34 mouse cellular contexts compared by ENCODE assay signal in the genomic region with DNA sequence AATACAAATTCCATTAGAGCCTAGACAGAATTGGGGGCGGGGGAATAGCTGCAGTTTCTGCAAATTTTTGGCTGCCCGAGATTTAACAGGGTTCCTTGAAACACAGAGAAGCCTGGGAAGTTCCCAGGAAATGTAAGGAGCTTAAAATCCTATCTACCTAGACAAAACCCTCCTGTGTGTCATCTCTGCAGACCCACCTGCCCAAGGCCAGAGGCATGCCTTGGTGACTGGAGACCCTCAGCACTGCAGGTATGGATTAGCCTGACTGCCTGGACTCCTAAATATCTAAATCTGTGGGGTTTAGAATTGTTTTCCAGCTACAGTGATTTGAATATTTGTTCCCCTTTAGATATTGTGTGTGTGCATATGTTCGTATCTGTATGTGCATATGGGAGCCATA. TPM values are rescaled to one million over a fixed set of nuclear protein-coding genes. Genes with fewer than 3 reads are reported as not detected.
"Had no signal": no experiment of that assay in that cellular context is flagged by ENCODE, and none has a peak within 500 bp of the region (broad histone marks: within the 10 kb centered on the region; RNA-seq: fewer than 3 reads in every experiment).

No protein-coding gene starts in this region.

- H3K9me3 ChIP-seq: embryonic facial prominence, embryonic 10.5 days; embryonic facial prominence, embryonic 12.5 days; embryonic facial prominence, embryonic 13.5 days; embryonic facial prominence, embryonic 15.5 days; forebrain, embryonic 10.5 days; forebrain, embryonic 12.5 days; forebrain, embryonic 13.5 days; forebrain, embryonic 15.5 days had no signal

- H3K9ac ChIP-seq: embryonic facial prominence, embryonic 12.5 days; embryonic facial prominence, embryonic 13.5 days; embryonic facial prominence, embryonic 15.5 days; forebrain, embryonic 12.5 days; forebrain, embryonic 13.5 days; forebrain, embryonic 15.5 days; forebrain, postnatal 0 days had no signal

- H3K4me3 ChIP-seq: embryonic facial prominence, embryonic 10.5 days; embryonic facial prominence, embryonic 12.5 days; embryonic facial prominence, embryonic 13.5 days; embryonic facial prominence, embryonic 15.5 days; erythroblast, embryonic 14.5 days; forebrain, embryonic 10.5 days; forebrain, embryonic 12.5 days; forebrain, embryonic 13.5 days; forebrain, embryonic 15.5 days; gastrocnemius, adult 2 months; heart, adult 2 months had no signal

- DNase-seq: cerebellum, adult 2 months; cerebellum, adult 8-10 months; cerebellum, adult 9-10 months; cerebellum, adult 9-11 months; cerebellum, postnatal 10 days; cerebellum, postnatal 14 days; cerebellum, postnatal 25 days; cerebellum, postnatal 36 days; embryo, embryonic 11 days; forebrain, postnatal 0 days; gastrocnemius, adult 2 months; gastrocnemius, postnatal 10 days; gastrocnemius, postnatal 14 days; gastrocnemius, postnatal 25 days; gastrocnemius, postnatal 36 days; heart, adult 18-20 months; heart, adult 2 months had no signal

- H3K27ac ChIP-seq: embryonic facial prominence, embryonic 10.5 days; embryonic facial prominence, embryonic 12.5 days; embryonic facial prominence, embryonic 13.5 days; embryonic facial prominence, embryonic 15.5 days; forebrain, embryonic 10.5 days; forebrain, embryonic 12.5 days; forebrain, embryonic 13.5 days; forebrain, embryonic 15.5 days; gastrocnemius, adult 2 months; heart, adult 2 months had no signal

- H3K4me1 ChIP-seq: embryonic facial prominence, embryonic 15.5 days; forebrain, embryonic 10.5 days; forebrain, embryonic 12.5 days; forebrain, embryonic 13.5 days had no signal

- H3K36me3 ChIP-seq: embryonic facial prominence, embryonic 10.5 days; embryonic facial prominence, embryonic 12.5 days; embryonic facial prominence, embryonic 13.5 days; embryonic facial prominence, embryonic 15.5 days; forebrain, embryonic 10.5 days; forebrain, embryonic 12.5 days; forebrain, embryonic 15.5 days had no signal

- H3K4me2 ChIP-seq: embryonic facial prominence, embryonic 12.5 days; embryonic facial prominence, embryonic 13.5 days; embryonic facial prominence, embryonic 15.5 days; forebrain, embryonic 12.5 days; forebrain, embryonic 13.5 days; forebrain, embryonic 15.5 days had no signal

- ATAC-seq: forebrain, embryonic 13.5 days; forebrain, embryonic 14.5 days; forebrain, embryonic 15.5 days; forebrain, embryonic 16.5 days; forebrain, postnatal 0 days had no signal

- H3K27me3 ChIP-seq: embryonic facial prominence, embryonic 12.5 days; embryonic facial prominence, embryonic 13.5 days; embryonic facial prominence, embryonic 15.5 days; forebrain, embryonic 12.5 days; forebrain, embryonic 13.5 days; forebrain, embryonic 15.5 days had no signal

RNA-seq across cellular contexts. Expression of a gene that starts 35.3 kb away (rescaled TPM):
- total RNA-seq: common myeloid progenitor, adult 5-6 weeks; gastrocnemius, adult 18-20 months; gastrocnemius, adult 2 months; gastrocnemius, adult 8-10 months; gastrocnemius, postnatal 10 days; gastrocnemius, postnatal 14 days; gastrocnemius, postnatal 25 days; gastrocnemius, postnatal 36 days; gastrocnemius, postnatal 4 days; granulocyte monocyte progenitor cell, adult 5-6 weeks; heart, adult 18-20 months; heart, adult 2 months had no signal
- polyA plus RNA-seq: gonadal fat pad, adult 2 months; heart, adult 2 months had no signal
